Comparison of ENCODE assay signal across 18 mouse cellular contexts in the genomic region with DNA sequence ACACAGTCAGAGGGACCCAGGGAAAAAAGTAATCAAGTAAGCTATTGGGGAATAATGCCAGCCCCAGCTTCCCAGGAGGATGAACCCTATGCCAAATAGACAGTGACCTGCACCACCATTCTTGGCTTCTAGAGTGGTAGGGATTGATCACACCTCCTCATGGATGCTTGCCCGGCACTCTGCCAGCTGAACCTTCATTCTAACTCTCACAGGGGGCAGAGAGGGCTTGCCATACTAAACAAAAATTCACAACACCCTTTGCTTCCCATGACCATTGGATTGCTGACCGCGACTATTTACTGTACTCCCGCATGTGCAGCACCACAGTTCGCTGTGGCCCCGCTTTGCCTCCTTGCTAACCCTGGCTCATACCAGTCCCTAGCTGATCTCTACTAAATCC.
A peak's percentile ranks its signal among the peaks of the same experiment; 100 is the strongest.
DNase-seq lines count a peak whose midpoint lies in the region; ATAC-seq and TF ChIP-seq lines count a peak whose summit lies in the region.
"Had no signal": no experiment of that assay in that cellular context is flagged by ENCODE, and none has a peak within 500 bp of the region (broad histone marks: within the 10 kb centered on the region; RNA-seq: fewer than 3 reads in every experiment).

No protein-coding gene starts in this region.

- peak; percentile 29 for DNase-seq in kidney, adult 9 months
- DNase-seq in kidney, postnatal 14 days, result no peak
- no peak for DNase-seq in lung, postnatal 14 days
- DNase-seq in lung, postnatal 36 days, result peak; percentile 44
- no peak for DNase-seq in hindbrain, postnatal 0 days (ENCODE audit: low spot score)
- DNase-seq: cerebellum, adult 18-20 months; cerebellum, adult 9-11 months; gastrocnemius, postnatal 10 days had no signal

- no peaks in the 10 kb centered on the region; the same call in 1 of the 2 replicates for H3K36me3 ChIP-seq in lung, embryonic 16.5 days (ENCODE audit: control insufficient read depth, insufficient read depth, low read length)
- H3K36me3 ChIP-seq in hindbrain, postnatal 0 days (ENCODE audit: insufficient read depth, low read length), result no peaks in the 10 kb centered on the region
- H3K36me3 ChIP-seq: embryonic facial prominence, embryonic 15.5 days; heart, embryonic 10.5 days; hindbrain, embryonic 13.5 days had no signal

- peak overlapping the region; percentile 13; the same call in 1 of the 2 replicates for H3K4me2 ChIP-seq in lung, embryonic 16.5 days (ENCODE audit: low read depth, low read length)
- no peak overlapping the region for H3K4me2 ChIP-seq in hindbrain, postnatal 0 days (ENCODE audit: low read depth, low read length)
- H3K4me2 ChIP-seq: embryonic facial prominence, embryonic 15.5 days; hindbrain, embryonic 13.5 days had no signal

- no peak for TF ChIP-seq CTCF in cortical plate, adult 2 months (IDR thresholded peaks at IDR 0.05; ENCODE audit: extremely low read depth, insufficient read depth, low read length)
- no peak for TF ChIP-seq CTCF in hindbrain, postnatal 0 days (IDR thresholded peaks at IDR 0.05; ENCODE audit: low read depth)

- no peaks in the 10 kb centered on the region for H3K9me3 ChIP-seq in lung, embryonic 16.5 days (ENCODE audit: control insufficient read depth, low read length)
- H3K9me3 ChIP-seq in hindbrain, postnatal 0 days (ENCODE audit: low read length), result no peaks in the 10 kb centered on the region
- H3K9me3 ChIP-seq: embryonic facial prominence, embryonic 15.5 days; heart, embryonic 10.5 days; hindbrain, embryonic 13.5 days had no signal

- WGBS in lung, embryonic 16.5 days, result 41% methylated on average over 6 of the region's 6 CpGs
- 88% methylated on average over 6 of the region's 6 CpGs for WGBS in hindbrain, postnatal 0 days

- no peaks in the 10 kb centered on the region for H3K27me3 ChIP-seq in lung, embryonic 16.5 days (ENCODE audit: control insufficient read depth, insufficient read depth, low read depth, low read length)
- H3K27me3 ChIP-seq in hindbrain, postnatal 0 days (ENCODE audit: insufficient read depth, low read length), result no peaks in the 10 kb centered on the region
- H3K27me3 ChIP-seq: CH12.LX; embryonic facial prominence, embryonic 15.5 days; hindbrain, embryonic 13.5 days; Patski had no signal

- no peak overlapping the region for H3K9ac ChIP-seq in lung, embryonic 16.5 days (ENCODE audit: low read length)
- H3K9ac ChIP-seq in hindbrain, postnatal 0 days (replicated peaks; ENCODE audit: low read length), result no peak overlapping the region
- H3K9ac ChIP-seq: embryonic facial prominence, embryonic 15.5 days; hindbrain, embryonic 13.5 days had no signal

- ATAC-seq in lung, embryonic 16.5 days (ENCODE audit: low read depth), result peak; percentile 52
- ATAC-seq in hindbrain, postnatal 0 days, result no peak
- ATAC-seq: activated CD4-positive, CD25-positive, alpha-beta regulatory T cell, adult 4 months; forebrain, embryonic 16.5 days; Patski had no signal

- no peak for TF ChIP-seq POLR2A in cortical plate, adult 2 months (IDR thresholded peaks at IDR 0.05; ENCODE audit: extremely low read depth, insufficient read depth, low read length)

- no peak overlapping the region for H3K4me3 ChIP-seq in lung, embryonic 16.5 days (ENCODE audit: low read length)
- no peak overlapping the region for H3K4me3 ChIP-seq in cortical plate, adult 2 months (ENCODE audit: insufficient read depth, low read length)
- no peak overlapping the region for H3K4me3 ChIP-seq in hindbrain, postnatal 0 days (ENCODE audit: low read length)
- H3K4me3 ChIP-seq: embryonic facial prominence, embryonic 15.5 days; erythroblast, embryonic 14.5 days; heart, embryonic 10.5 days; hindbrain, embryonic 13.5 days had no signal

- peak overlapping the region; percentile 82 for H3K27ac ChIP-seq in lung, embryonic 16.5 days (ENCODE audit: low read length)
- H3K27ac ChIP-seq in cortical plate, adult 2 months (ENCODE audit: insufficient read depth, low read length), result peak overlapping the region; percentile 28; the same call in 1 of the 2 replicates
- no peak overlapping the region for H3K27ac ChIP-seq in hindbrain, postnatal 0 days
- H3K27ac ChIP-seq: hindbrain, embryonic 13.5 days had no signal

- H3K4me1 ChIP-seq in lung, embryonic 16.5 days (replicated peaks; ENCODE audit: control insufficient read depth, insufficient read depth, low read length), result peaks cover 54% of the 10 kb centered on the region
- no peaks in the 10 kb centered on the region; the same call in 1 of the 2 replicates for H3K4me1 ChIP-seq in cortical plate, adult 2 months (ENCODE audit: control insufficient read depth, insufficient read depth, low read length)
- H3K4me1 ChIP-seq in hindbrain, postnatal 0 days (ENCODE audit: insufficient read depth, low read length), result no peaks in the 10 kb centered on the region

Comparison
In these comparisons a context has a peak if more than half of its experiments do, and no peak if none do; other contexts are left out.
1. DNase-seq: peak in kidney, adult 9 months (single experiment) and lung, postnatal 36 days (single experiment); none in kidney, postnatal 14 days (single experiment), lung, postnatal 14 days (single experiment) and hindbrain, postnatal 0 days (single experiment).